Mouse (Mus musculus) neural tube, embryonic 15.5 days (tissue): ENCODE results near the gene Ssb. TPM values are rescaled to one million over a fixed set of nuclear protein-coding genes. Genes with fewer than 3 reads are reported as not detected.

Experiments used
- ATAC-seq: fragments of 200-750 bp; cut with Nextera tagmentation; 2 replicates; pipeline ENCODE4 v1.8.0; 2017; ENCODE audit warnings: mild to moderate bottlenecking, moderate TSS enrichment, moderate library complexity; ENCODE audit not compliant: low FRiP score
- H3K27ac ChIP-seq: fragments of 300-500 bp; sonication (generic); replicated peaks from 2 replicates; pipeline ENCODE4 v1.5.1; 2015; ENCODE audit warnings: mild to moderate bottlenecking, inconsistent platforms
- H3K27me3 ChIP-seq: fragments of 300-500 bp; sonication (generic); replicated peaks from 2 replicates; pipeline ENCODE4 v1.6.1; 2015; ENCODE audit warnings: inconsistent platforms
- H3K36me3 ChIP-seq: fragments of 300-500 bp; sonication (generic); 2 replicates; pipeline ENCODE4 v1.6.1; 2015; ENCODE audit warnings: inconsistent platforms
- H3K4me1 ChIP-seq: fragments of 300-500 bp; sonication (generic); 2 replicates; pipeline ENCODE4 v1.6.1; 2015; ENCODE audit warnings: inconsistent platforms
- H3K4me2 ChIP-seq: fragments of 300-500 bp; sonication (generic); 2 replicates; pipeline ENCODE4 v1.6.1; 2015; ENCODE audit warnings: inconsistent platforms, mild to moderate bottlenecking, moderate library complexity
- H3K4me3 ChIP-seq: fragments of 300-500 bp; sonication (generic); replicated peaks from 2 replicates; pipeline ENCODE4 v1.5.1; 2015; ENCODE audit warnings: mild to moderate bottlenecking, inconsistent platforms
- H3K9ac ChIP-seq: fragments of 300-500 bp; sonication (generic); replicated peaks from 2 replicates; pipeline ENCODE4 v1.6.1; 2015; ENCODE audit warnings: mild to moderate bottlenecking, inconsistent platforms
- H3K9me3 ChIP-seq: fragments of 300-500 bp; sonication (generic); replicated peaks from 2 replicates; pipeline ENCODE4 v1.6.1; 2016; ENCODE audit warnings: inconsistent platforms
- WGBS: fragments of 180-500 bp; shearing (Covaris S2); methylation state at CpG from one replicate; pipeline ENCODE4 v1.1.7; 2015; ENCODE audit warnings: mixed read lengths; 5-methylcytosine and 5-hydroxymethylcytosine counted together
- polyA plus RNA-seq: library from polyadenylated mRNA; unstranded; fragments of >200 nt; fragmentation: Nextera tagmentation; extraction: Ambion mirVana; gene quantifications from 2 replicates; pipeline ENCODE4 v1.2.1, GENCODE M21; 2015

Gene Ssb
- 263 and 279 TPM in 2 replicates for polyA plus RNA-seq

GRCm38 (mm10) chr2:69861485-69862091 lies at the start of gene Ssb:
TSS of gene Ssb (plus strand) at chr2:69861562.
- Histone ChIP-seq H3K36me3 (no peaks in the 10 kb centered on the region; the same call in 1 of the 2 replicates), H3K27me3 (no peaks in the 10 kb centered on the region), H3K9me3 (no peaks in the 10 kb centered on the region), H3K4me3 (peak within 1 kb of the TSS; percentile 99), H3K4me2 (peak within 1 kb of the TSS; percentile 78), H3K27ac (peak within 1 kb of the TSS; percentile 91), H3K4me1 (peaks cover 31% of the 10 kb centered on the region), H3K9ac (peak within 1 kb of the TSS; percentile 99)
- ATAC-seq, result peak; percentile 98
- WGBS, result under 1% methylated on average over 59 of the region's 66 CpGs

DNA sequence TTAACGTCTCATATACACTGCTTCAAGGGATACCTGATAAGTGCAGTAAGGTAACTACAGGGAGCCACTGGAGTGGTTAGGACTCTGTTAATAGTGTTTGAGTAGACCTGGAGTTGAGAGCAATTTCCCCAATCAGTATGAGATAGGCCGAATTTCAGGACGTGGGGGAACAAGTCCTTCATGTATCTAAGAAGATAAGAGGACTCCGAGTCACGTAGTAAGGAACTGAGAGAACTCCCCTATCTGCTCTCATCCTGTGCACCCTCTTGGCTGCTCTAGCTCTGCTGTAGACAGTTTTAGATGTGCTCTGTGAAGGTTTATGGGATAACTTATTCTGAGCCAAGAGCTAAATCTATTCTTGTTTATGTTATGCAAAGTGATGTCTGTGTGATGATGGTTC lies 44.8 kb upstream of the Ssb start:
- no peak for ATAC-seq
- peaks cover 2% of the 10 kb centered on the region for H3K4me1 ChIP-seq
- WGBS, result 77% methylated on average over 5 of the region's 5 CpGs
- H3K4me2 ChIP-seq, result no peak overlapping the region
- H3K27ac ChIP-seq, result no peak overlapping the region
- H3K9ac ChIP-seq, result no peak overlapping the region
- no peaks in the 10 kb centered on the region for H3K36me3 ChIP-seq
- no peaks in the 10 kb centered on the region for H3K9me3 ChIP-seq
- H3K27me3 ChIP-seq, result no peaks in the 10 kb centered on the region
- H3K4me3 ChIP-seq, result no peak overlapping the region

- no peaks in the 10 kb centered on the region for H3K9me3 ChIP-seq
- peaks cover 10% of the 10 kb centered on the region for H3K4me1 ChIP-seq
- no peak overlapping the region for H3K4me3 ChIP-seq
- H3K27me3 ChIP-seq, result no peaks in the 10 kb centered on the region
- ATAC-seq, result no peak
- H3K9ac ChIP-seq, result no peak overlapping the region
- no peak overlapping the region for H3K27ac ChIP-seq
- 86% methylated on average over 9 of the region's 9 CpGs for WGBS
- H3K36me3 ChIP-seq, result no peaks in the 10 kb centered on the region
- H3K4me2 ChIP-seq, result no peak overlapping the region
Observed at GRCm38 (mm10) chr2:69818350-69819085, 42.8 kb upstream of the Ssb start.

- Histone ChIP-seq H3K4me3 (no peak overlapping the region), H3K4me1 (peaks cover 26% of the 10 kb centered on the region), H3K27me3 (no peaks in the 10 kb centered on the region), H3K4me2 (no peak overlapping the region), H3K9me3 (no peaks in the 10 kb centered on the region), H3K36me3 (peaks cover 3% of the 10 kb centered on the region; the same call in 1 of the 2 replicates), H3K27ac (no peak overlapping the region), H3K9ac (no peak overlapping the region)
- no peak for ATAC-seq
- 68% methylated on average over 1 of the region's 1 CpGs for WGBS
Observed at GRCm38 (mm10) chr2:69820201-69820600, 41.2 kb upstream of the Ssb start.

DNA sequence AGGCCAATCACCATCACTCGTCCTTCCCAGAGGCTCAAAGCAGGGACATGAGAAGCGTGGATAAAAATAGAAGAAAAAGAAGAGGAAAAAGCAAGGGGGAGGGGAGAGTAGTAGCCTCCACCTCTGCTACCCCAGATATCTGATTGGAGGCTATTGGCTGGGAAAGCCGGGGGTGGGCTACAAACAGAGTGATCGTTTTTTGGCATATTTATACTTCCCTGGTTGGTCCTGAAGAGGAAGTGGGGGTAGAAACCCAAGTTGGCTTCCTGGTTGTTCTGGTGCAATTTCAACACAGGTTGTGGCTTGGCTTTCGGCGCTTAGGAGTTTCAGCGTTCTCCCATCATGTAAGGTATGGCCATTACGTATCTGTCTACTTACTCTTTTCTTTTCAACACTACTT lies 39.7 kb upstream of the Ssb start, which contains the start of gene Klhl23:
Gene Klhl23, plus strand, starts transcription at position 234 of the 400 bp plus-strand sequence.
- no peaks in the 10 kb centered on the region for H3K9me3 ChIP-seq
- H3K36me3 ChIP-seq, result peaks cover 9% of the 10 kb centered on the region; the same call in 1 of the 2 replicates
- H3K4me1 ChIP-seq, result peaks cover 38% of the 10 kb centered on the region
- no peaks in the 10 kb centered on the region for H3K27me3 ChIP-seq
- H3K27ac ChIP-seq, result peak within 1 kb of the TSS; percentile 96
- peak within 1 kb of the TSS; percentile 88 for H3K9ac ChIP-seq
- H3K4me3 ChIP-seq, result peak within 1 kb of the TSS; percentile 82
- 22% methylated on average over 8 of the region's 8 CpGs for WGBS
- H3K4me2 ChIP-seq, result peak within 1 kb of the TSS; percentile 78
- no peak for ATAC-seq

- Histone ChIP-seq H3K4me2 (peak overlapping the region; percentile 78), H3K4me3 (peak overlapping the region; percentile 82)
Observed at GRCm38 (mm10) chr2:69822361-69823128, 38.8 kb upstream of the Ssb start.

DNA sequence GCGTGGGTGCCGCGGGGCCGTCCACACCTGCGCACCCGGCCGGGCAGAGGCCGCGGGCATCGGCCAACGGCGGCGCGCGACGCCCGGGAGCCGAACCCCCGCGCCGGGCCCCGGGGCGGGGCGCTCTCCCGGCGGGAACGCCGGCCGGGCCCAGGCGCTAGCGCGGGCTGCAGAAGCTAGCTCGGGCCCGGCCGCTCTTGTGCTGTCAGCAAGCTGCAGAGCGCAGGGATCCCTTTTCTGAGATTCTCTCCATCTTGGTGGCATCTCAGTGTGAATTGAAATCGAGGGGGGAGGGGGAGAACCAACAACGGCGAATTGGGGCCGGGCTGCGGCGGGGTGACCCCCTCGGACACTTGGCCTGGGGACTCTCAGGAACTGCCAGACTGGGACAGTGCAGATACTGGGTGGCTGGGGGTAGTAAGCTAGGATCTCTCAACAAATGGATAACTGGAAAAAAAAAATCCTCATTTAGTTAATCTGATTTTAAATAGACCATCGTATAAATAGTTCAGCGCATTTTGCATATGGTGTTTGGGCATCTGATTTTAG lies 38.2 kb upstream of the Ssb start:
- Histone ChIP-seq H3K9me3 (no peaks in the 10 kb centered on the region), H3K4me3 (peak overlapping the region; percentile 82), H3K27me3 (no peaks in the 10 kb centered on the region), H3K36me3 (peaks cover 9% of the 10 kb centered on the region; the same call in 1 of the 2 replicates), H3K27ac (peak overlapping the region; percentile 96), H3K9ac (peak overlapping the region; percentile 88), H3K4me1 (peaks cover 43% of the 10 kb centered on the region), H3K4me2 (peak overlapping the region; percentile 78)
- peak; percentile 86 for ATAC-seq
- WGBS, result 2% methylated on average over 44 of the region's 45 CpGs

More at GRCm38 (mm10) chr2:69822361-69823128, 38.8 kb upstream of the Ssb start:
- Histone ChIP-seq H3K9ac (peak overlapping the region; percentile 88), H3K4me1 (peaks cover 41% of the 10 kb centered on the region), H3K9me3 (no peaks in the 10 kb centered on the region), H3K27ac (peak overlapping the region; percentile 96), H3K27me3 (no peaks in the 10 kb centered on the region), H3K36me3 (peaks cover 9% of the 10 kb centered on the region; the same call in 1 of the 2 replicates)
- WGBS, result under 1% methylated on average over 75 of the region's 80 CpGs
- ATAC-seq, result peak; percentile 73

DNA sequence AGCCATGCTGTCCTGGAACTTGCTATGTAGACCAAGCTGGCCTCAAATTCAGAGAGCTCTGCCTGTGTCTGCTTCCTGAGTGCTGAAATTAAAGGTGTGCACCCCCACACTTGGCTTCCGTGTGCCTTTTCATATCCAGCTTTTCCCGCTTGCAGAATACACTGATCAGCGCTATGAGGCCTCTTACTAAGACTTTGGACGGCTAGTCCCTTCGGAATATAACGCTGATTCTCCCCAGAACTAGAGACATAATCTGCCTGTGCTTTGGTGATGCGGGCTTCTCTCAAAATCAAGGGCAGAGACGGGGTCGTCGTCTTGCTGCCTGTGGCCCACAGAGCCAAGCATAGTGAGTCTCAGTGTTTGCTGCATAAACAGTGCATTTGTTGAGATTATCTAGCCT lies 35.5 kb upstream of the Ssb start:
- Histone ChIP-seq H3K9me3 (no peaks in the 10 kb centered on the region), H3K36me3 (peaks cover 23% of the 10 kb centered on the region), H3K9ac (no peak overlapping the region), H3K4me1 (peaks cover 45% of the 10 kb centered on the region), H3K27me3 (no peaks in the 10 kb centered on the region), H3K4me2 (no peak overlapping the region), H3K4me3 (no peak overlapping the region), H3K27ac (peak overlapping the region; percentile 49)
- no peak for ATAC-seq
- WGBS, result 79% methylated on average over 10 of the region's 10 CpGs

- Histone ChIP-seq H3K27me3 (no peaks in the 10 kb centered on the region), H3K4me2 (peak overlapping the region; percentile 9; the same call in 1 of the 2 replicates), H3K27ac (peak overlapping the region; percentile 49), H3K36me3 (peaks cover 28% of the 10 kb centered on the region), H3K4me1 (peaks cover 45% of the 10 kb centered on the region), H3K9ac (no peak overlapping the region), H3K4me3 (no peak overlapping the region), H3K9me3 (no peaks in the 10 kb centered on the region)
- WGBS, result 53% methylated on average over 2 of the region's 2 CpGs
- no peak for ATAC-seq
Observed at GRCm38 (mm10) chr2:69826380-69826779, 35.0 kb upstream of the Ssb start.

GRCm38 (mm10) chr2:69828031-69828430 lies 33.3 kb upstream of the Ssb start:
- Histone ChIP-seq H3K4me1 (peaks cover 35% of the 10 kb centered on the region), H3K9ac (no peak overlapping the region), H3K9me3 (no peaks in the 10 kb centered on the region), H3K4me2 (no peak overlapping the region), H3K27ac (no peak overlapping the region), H3K36me3 (peaks cover 38% of the 10 kb centered on the region), H3K27me3 (no peaks in the 10 kb centered on the region), H3K4me3 (no peak overlapping the region)
- ATAC-seq, result no peak
- 53% methylated on average over 7 of the region's 7 CpGs for WGBS

GRCm38 (mm10) chr2:69829680-69830079 lies 31.7 kb upstream of the Ssb start:
- no peak for ATAC-seq
- H3K4me1 ChIP-seq, result peaks cover 24% of the 10 kb centered on the region
- H3K27ac ChIP-seq, result no peak overlapping the region
- no peak overlapping the region for H3K4me3 ChIP-seq
- H3K4me2 ChIP-seq, result no peak overlapping the region
- H3K36me3 ChIP-seq, result peaks cover 51% of the 10 kb centered on the region
- no peaks in the 10 kb centered on the region for H3K27me3 ChIP-seq
- 96% methylated on average over 2 of the region's 2 CpGs for WGBS
- H3K9me3 ChIP-seq, result no peaks in the 10 kb centered on the region
- H3K9ac ChIP-seq, result no peak overlapping the region
